Mouse (Mus musculus) G1E (cell line): ENCODE data around the gene Tnfaip8l3.

ENCODE experiments used
- CTCF ChIP-seq: IDR thresholded peaks from 2 replicates; pipeline ENCODE4 v1.5.1; 2012; ENCODE audit warnings: low read depth, low read length, inconsistent platforms, mixed read lengths
- GATA1 ChIP-seq: IDR thresholded peaks from 2 replicates; pipeline ENCODE4 v1.6.1; 2012; ENCODE audit warnings: borderline replicate concordance, low read length, inconsistent platforms, mixed read lengths
- POLR2AphosphoS5 ChIP-seq: IDR thresholded peaks from 2 replicates; pipeline ENCODE4 v1.6.1; 2012; ENCODE audit warnings: low read depth, low read length, inconsistent platforms; ENCODE audit not compliant: insufficient replicate concordance
- TAL1 ChIP-seq: conservative IDR thresholded peaks from 2 replicates; pipeline ENCODE4 v1.6.1; 2012; ENCODE audit warnings: low read depth, low read length, inconsistent platforms, mixed read lengths

DNA sequence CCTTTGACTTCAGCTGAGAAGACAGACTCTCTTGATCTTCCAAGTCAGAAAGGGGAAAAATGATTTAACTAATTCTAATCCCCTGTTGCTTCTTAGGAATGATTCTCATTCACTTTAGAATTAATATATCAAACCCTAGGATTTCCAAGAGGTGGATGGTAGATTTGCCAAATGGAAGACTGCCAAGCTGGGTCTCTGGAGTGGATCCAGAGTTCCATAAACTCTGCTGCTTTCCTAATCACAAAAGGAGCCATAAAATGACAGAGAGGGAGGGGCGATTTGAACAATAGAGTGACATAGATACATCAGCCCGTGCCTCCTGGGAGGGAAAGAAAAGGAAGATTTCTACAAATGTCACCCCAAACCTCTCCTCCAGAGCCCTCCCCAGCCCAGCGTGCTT, 3.4 kb downstream of the Tnfaip8l3 start:
- TF ChIP-seq CTCF (no peak), GATA1 (no peak), TAL1 (no peak), POLR2AphosphoS5 (no peak)
